Mouse (Mus musculus) heart, adult 2 months (tissue): ENCODE results near the gene 4931440F15Rik.

ENCODE experiments used
- CTCF ChIP-seq: fragments of 200-600 bp; IDR thresholded peaks from 2 replicates; pipeline ENCODE4 v1.8.1; 2022; ENCODE audit warnings: antibody characterized with exemption, mild to moderate bottlenecking, moderate library complexity
- EP300 ChIP-seq: fragments of 200-500 bp; IDR thresholded peaks from 2 replicates; pipeline ENCODE4 v1.6.1; 2011; ENCODE audit warnings: low read depth, low read length, control low read depth; ENCODE audit not compliant: insufficient read depth
- POLR2A ChIP-seq: fragments of 200-500 bp; IDR thresholded peaks from 2 replicates; pipeline ENCODE4 v1.6.1; 2011; ENCODE audit warnings: mild to moderate bottlenecking, low read depth, low read length, control low read depth; ENCODE audit not compliant: insufficient read depth

DNA sequence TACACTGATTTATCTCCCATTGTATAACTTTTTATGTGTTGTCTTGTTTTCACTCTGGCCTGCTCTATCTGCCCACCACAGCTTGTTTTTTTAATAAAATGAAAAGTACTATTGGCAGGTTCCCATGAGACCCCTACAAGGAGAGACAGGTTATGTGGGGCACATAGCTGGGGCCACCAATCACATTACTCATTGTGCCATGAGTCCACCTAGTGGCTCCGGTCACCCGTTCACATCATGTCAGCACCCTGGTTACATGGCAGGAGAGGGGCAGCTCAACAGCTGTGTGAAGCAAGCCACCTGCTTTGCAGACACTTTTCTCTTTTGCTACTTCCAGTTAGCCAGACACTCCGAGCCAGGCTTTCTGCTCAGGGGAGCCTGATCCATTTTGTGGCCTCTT is 13.0 kb downstream of the 4931440F15Rik start:
- TF ChIP-seq POLR2A (no peak), CTCF (no peak), EP300 (no peak)
